Mouse (Mus musculus) kidney, postnatal 25 days (tissue): ENCODE results near the gene Trmt6.

Source experiments
- DNase-seq, 2 experiments: peaks; one replicate each; pipeline ENCODE4 v3.0.0; 2021; ENCODE audit warnings: mixed read lengths in 2 of 2

Gene Trmt6

DNA sequence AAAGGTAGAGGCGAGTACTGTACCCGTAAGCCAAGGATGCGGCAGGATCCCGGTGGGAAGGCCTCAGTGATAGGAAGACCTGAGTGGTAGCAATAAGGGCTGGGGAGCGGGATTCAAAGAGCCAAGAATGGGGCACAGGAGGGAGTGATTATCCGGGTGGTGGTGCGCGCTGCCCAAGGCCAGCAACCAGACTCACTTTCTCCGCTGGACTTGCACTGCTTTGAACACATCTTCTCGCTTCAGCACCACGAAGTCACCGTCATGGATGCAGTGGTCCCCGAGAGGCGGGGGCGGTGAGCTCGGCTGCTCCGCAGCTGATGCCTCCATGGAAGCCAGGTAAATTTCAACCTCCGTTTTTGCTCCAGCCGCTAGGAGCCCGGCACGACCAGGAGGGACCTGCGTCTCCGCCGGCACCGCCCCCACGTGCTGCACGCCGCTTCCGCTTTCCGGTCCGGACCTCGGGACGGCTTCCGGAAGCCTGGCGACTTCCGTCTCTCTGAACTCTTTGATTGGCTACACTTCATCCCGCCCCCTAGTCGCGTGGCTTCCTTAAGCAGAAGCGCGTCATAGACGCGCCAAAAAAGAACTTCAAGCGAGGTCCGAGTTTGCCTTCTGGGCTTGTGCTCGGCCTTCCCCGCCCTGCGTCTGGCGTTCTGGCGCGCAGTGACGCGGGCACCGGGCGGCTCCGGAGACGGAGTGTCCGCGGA is at the start of gene Trmt6, which contains the start of gene Mcm8:
Trmt6 (minus strand) TSS at position 448 of the 707 bp plus-strand sequence.
Mcm8 (plus strand) TSS at position 534 of the 707 bp plus-strand sequence.
- DNase-seq, result peak; percentile 95 to 97

DNA sequence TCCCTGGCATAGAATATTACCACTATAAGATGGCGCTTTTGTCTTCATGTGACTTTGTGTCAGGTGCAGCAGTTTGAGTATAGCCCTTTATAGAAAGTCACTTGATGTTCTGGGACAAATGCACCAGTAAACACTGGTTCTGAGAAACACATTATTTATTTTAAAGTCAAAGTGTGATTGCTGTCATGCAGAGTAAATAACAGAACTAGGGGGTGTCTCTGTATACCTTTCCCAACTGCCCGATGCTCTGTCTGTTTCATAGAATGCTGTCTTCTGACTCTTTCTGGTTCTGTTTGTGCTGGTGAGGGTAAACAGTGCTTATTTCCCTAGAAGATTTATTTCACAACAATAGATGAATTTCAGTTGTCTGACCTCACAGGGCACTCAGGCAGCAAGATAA is 47.5 kb upstream of the Trmt6 start:
- no peak for DNase-seq

DNA sequence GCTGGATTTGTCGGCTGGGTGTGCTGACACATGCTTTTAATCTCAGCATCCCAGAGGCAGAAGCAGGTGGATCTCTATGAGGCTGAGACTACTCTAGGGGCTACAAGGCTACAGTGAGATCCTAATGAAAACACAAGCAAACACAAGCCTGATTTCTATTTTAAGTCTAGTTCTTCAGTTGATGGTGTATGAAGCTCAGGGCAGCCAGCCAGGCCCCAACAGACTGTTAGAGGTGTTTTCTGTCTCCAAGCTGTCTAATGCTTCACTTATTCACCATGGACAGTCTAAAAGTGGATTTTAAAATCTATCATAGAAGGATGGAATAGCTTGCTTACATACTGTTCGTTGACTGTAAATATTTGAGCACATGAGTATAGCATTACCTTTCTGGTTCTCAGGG is 45.6 kb upstream of the Trmt6 start:
- DNase-seq, result no peak

DNA sequence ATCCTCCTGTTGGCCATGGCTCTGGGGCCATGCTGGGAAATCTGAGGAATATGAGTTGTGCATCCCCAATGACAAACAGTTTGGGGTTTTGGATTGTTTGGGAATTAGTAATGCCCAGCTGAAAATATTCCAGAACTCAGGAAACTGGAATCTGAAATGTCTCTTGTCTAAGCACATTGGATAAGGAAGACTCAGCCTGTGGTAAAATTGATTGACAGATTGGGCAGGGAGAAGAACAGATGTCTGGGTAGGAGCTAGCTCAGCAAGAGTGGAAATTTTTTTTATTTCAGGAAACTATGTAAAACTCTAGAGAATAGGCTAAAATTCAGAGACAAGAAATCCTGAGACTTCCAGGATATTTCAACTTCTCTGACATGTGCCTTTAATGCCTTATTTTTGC is 44.6 kb upstream of the Trmt6 start:
- DNase-seq, result no peak

DNA sequence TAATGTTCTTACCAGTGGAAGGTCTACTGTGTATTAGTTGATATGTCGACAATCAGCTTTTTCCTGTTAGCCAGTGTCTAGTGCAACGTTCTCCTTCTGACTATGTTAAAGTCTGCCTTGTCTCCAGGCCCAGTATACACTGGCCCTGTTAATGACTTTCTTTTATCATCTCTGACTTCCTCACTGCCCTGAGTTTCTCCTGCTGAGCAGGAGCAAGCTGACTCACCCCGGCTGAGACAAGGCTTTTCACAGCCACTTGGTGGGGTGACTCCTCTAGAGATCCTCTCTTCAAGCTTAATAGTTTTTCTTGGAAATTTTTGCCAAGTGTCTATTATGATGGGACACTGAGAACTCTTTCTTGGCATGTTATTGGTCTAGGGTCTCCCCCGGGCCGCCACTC is 40.5 kb upstream of the Trmt6 start:
- DNase-seq, result no peak

DNA sequence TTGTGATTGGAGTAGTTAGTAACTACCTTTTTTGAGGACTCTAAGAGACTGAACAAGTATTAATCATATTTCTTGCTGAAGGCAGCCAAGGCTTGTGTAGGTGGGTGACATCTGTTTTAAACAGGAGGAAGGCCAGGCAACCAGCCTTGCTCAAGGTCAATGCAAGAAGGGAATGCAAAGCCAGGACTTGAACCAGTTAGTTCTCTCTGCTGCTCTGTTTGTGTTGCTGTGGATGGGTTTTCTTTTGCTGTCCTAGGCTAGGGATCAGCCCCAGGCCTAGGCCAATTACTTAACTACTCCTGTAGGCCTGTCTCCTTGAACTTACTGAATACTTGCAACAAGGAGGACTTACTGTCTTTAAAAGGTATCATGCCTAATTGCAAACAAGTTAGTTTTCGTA is 37.2 kb upstream of the Trmt6 start:
- no peak for DNase-seq

DNA sequence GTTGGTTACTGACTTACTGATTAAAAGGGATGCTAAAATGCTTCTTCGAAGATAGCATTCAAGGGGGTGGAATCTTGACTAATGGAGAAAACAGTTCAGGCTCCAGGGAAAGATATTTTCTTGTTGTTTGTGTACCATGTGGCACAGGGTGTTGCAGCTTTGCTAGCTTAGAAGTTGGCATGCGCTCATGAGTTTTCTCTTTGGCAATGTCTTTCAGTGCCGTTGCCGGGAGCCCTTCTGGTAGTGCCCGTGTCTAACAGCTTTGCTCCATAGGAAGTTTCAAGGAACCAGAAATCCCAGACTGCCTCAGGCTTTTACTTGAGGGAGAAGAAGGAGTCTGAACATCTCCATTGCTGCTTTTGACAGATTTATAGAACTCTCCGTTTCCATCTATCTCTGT is 33.3 kb upstream of the Trmt6 start:
- no peak for DNase-seq

DNA sequence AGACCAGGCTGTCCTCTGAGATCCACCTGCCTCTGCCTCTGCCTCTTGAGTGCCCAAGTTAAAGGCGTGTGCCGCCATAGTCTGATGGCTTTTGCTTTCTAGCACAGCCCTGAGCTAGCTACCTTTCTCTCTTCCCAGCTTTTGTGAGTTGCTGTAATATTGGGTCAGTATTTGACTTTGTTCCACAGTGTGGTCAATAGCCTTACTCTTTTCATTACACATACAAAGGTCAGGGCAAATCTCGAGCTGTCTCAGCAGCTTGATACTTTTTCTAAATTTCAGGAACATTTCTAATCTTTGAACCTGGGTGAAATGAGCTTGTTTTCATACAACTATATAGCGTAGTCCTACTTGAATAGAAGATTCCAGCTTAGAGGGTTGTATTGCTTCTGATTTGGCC is 32.5 kb upstream of the Trmt6 start:
- DNase-seq, result no peak

DNA sequence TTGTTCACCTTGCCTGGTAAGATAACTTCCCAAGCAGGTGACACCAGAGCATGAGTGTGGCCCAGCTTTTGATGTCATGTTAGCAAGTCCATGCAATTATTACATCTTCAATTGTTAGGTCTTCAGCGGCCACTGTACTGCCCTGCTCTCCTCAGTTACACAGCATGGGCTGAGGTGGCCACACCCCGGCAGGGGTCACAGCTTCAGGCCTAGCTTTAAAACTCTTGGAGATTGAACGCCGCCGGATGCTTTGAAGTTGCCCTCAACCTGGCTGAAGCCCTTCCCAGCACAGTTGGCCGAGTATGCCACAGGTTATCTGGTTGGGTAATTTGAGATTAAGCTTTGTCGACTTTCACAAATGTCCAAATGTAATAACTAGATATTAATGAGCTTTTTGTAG is 31.7 kb upstream of the Trmt6 start:
- DNase-seq, result peak; percentile 22 to 56

DNA sequence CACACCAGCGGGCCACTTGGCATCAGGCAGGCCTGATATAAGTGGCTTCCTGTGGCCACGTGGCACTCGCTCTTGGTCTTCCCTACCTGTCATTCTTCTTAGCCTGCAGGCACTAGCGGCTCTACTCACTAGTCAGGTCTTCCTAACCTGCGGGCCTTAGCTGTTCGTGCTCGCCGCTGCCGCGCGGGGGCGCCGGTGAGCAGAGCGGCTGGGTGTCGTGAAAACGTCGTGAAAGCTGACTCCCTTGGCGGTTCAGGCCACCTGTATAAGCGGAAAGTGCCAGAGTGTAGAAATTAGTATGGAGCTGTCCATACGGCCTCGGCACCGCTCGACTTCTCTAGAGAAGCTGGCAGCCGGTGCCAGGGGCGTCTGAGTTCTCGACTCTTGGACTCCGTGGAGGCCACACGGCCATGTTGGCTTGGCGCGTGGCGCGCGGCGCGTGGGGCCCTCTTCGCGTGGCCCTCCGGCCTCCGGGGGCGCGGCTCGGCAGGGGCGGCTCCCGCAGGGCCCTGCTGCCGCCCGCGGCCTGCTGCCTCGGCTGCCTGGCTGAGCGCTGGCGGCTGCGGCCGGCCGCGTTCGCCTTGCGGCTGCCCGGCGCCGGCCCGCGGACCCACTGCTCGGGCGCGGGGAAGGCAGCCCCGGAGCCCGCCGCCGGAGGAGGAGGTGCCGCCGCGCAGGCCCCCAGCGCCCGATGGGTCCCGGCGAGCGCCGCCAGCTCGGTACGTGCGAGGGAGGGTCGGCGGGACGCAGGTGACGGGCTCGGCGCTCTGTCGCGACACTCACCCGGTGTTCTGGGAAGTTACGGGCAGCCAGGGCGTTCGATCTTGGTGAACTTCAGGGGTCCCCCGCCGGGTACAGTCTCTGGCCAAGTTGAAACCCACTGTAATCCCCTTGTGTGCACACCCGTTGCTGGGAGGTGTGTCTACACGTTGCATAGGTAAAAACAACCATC is 30.8 kb upstream of the Trmt6 start, which contains the start of gene Crls1:
Crls1 (plus strand) TSS at position 260 of the 952 bp plus-strand sequence.
- peak; percentile 92 to 94 for DNase-seq

DNA sequence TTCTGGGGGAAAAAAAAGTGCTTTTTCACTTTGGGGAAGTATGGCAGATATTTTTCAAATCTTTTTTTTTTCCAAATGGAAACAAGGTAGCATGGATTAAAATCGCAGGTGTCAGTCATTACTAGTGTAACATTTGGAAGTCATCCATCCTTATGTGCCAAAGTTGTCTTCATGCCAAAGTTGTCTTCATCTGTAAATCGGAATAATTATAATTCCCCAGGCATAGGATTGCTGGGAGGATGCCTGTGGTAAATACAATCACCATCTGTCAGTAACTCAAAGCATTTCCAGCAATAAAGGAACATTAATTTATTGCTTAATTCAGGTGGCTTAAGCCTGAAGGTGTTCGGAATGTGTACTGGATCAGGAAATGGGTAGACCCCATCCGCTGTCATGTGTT is 25.2 kb upstream of the Trmt6 start:
- DNase-seq, result no peak

DNA sequence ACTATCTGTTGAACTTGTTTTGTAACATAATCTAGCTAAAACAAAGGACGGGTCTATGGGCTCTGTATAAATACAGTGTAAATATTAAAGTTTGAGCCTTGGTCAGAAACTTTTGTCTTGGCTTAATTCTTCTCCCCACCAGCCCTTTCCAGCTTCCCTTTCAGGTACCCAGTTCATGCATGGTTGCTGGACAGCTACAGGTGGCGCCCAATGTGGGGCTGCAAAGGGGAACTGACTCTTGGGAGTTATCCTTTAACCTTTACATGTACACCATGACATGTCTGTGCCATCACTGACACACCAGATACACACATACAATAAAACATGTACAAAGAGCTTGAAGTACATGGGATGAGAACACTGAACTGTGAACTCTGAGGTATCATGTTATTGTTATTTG is 12.9 kb downstream of the Trmt6 start:
- no peak for DNase-seq

DNA sequence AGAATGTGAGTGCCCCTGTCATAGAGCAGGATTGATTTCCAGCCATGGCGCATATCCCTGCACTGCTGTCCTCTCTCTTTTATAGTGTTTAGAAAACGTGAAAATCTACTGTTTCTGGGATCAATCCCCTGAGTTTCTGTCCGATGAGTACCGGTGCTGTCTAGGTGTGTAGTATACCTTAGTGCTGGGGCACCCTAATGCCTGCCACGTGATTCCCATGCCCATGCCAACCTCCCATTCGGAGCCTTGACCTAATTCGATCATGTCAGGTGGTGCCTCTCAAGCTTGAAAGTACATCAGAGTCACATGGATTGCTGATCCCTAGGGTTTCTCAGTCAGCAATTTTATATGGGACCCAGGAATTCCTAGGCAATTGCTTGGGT is 21.7 kb downstream of the Trmt6 start:
- DNase-seq, result no peak

DNA sequence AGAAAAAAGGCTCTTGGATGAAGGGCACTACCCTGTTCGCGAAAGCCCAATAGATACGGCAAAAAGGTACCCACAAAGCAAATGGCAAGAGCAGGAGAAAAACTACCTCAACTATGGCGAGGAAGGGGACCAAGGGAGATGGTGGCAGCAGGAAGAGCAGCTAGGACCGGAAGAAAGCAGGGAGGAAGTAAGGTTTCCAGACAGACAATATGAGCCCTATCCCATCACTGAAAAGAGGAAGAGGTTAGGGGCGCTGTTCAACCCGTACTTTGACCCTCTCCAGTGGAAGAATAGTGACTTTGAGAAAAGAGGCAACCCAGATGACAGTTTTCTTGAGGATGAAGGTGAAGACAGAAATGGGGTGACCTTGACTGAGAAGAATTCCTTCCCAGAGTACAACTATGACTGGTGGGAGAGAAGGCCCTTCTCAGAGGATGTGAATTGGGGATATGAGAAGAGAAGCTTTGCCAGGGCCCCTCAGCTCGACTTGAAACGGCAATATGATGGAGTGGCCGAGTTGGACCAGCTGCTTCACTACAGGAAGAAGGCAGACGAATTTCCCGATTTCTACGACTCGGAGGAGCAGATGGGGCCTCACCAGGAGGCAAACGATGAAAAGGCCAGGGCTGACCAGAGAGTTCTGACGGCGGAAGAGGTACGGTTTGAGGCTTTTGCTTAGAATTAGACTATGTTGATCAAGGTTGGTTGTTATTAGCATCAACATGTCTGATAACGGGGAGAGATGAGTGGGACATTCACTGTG is 22.2 kb downstream of the Trmt6 start:
- no peak for DNase-seq

DNA sequence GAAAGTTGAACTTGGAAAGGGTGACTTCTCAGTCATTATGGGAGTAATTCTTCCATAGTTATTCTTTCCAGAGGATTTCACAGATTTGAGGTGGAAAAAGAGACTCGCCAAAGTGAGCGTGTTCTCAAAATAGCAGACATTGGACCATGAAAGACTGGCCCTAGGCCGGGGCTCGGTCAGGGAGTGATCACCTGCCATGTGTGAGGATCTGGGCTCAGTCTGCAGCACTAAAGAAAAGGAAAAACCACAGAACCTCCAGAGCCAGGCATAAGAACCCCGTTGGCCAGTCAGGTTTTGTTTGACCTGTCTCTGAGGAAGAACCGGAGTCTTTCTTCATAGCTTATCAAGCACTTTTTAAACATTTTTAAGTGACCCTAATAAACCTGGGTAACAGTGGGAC is 31.8 kb downstream of the Trmt6 start:
- no peak for DNase-seq

DNA sequence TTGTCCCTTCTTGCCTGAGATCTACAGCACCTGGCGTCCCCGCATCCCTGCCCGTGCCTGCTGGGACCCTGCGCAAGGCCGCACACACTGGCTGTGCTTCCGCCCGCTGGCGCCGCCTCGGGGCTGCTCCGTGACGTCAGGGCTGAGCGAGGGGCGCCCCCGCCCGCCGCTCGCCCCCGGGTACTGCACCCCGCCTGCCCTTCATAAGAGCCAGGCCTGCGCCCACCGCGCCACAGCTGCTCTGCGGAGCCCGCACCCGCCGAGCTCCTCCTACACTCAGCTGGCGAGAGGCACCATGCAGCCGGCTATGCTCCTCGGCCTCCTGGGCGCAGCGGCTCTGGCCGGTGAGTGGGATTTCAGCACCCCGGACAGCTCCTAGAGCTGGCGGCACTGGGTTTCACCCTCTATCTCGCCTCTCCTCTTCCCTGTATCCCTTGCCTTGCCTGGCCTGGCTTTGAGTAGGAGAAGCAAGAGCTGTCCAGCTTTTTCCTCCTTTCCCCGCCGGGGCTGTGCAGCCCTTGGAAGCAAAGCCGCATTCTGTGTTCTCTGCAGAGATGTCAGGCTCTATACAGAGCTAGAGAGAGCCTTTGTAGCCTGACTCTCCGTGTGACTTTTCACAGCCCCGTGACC is 34.3 kb downstream of the Trmt6 start:
- DNase-seq, result peak; percentile 91

DNA sequence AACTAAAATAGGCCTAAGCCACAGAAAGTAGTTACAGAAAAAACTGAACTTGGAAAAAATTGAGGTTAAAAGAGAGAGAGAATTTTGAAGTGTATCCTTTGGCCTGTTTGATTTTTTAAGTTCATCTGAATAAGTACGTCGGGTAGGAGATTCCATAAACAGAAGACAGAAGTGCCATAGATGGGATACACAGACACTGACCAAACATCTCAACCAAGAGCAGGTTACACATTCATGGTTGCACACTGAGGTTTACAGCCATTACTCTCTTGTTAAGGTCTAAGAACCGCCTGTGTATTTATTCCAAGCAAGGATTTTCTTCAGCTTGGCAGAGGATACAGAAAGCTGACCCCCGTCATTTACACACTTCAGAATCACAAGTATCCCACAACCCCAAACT is 34.9 kb downstream of the Trmt6 start, which contains the start of gene Chgb:
Chgb (plus strand) TSS at position 301 of the 400 bp plus-strand sequence.
- DNase-seq, result no peak

DNA sequence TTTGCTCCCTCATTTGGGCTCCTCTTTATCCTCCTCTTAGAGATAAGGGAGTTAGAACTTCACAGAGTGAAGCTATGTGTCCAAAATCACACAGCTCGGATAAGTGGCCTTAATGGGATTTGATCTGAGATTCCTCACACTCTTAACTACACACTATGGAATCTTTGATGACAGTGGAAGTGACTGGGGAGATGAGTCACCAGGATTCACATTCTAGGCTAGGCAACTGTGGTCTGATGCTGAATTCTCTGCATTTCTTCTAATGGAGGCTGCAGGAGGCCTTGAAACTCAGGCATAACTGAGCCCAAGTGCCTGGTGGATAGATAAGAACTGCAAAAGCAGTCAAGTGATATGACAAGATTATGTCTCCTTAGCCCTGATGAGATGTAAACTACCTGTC is 45.0 kb downstream of the Trmt6 start:
- DNase-seq, result no peak

DNA sequence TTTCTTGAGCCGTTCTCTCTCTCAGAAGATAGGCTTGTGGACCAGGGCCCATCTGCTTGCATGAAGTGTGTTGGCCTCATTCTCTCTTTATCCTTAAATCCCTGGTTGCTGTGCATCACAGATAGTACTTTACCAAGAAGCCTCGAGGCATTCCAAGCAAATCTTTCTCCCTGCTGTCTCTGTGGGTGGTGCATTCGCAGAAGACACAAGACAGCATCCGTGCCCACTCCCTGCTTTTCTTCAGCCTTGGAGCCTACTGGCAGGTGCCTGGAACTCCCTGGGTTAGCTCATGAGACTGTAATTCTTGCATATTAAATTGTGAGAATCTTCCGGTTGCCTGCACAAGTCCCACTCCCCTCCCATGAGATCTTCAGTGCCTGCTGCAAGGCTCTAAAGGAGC is 57.9 kb downstream of the Trmt6 start:
- DNase-seq, result no peak
